Mouse (Mus musculus) kidney, embryonic 16.5 days (tissue): Measurements from ENCODE around the gene Prm1. TPM values are rescaled to one million over a fixed set of nuclear protein-coding genes. Genes with fewer than 3 reads are reported as not detected.

ENCODE experiments used
- ATAC-seq: fragments of 200-750 bp; cut with Nextera tagmentation; 2 replicates; pipeline ENCODE4 v1.8.0; 2017; ENCODE audit warnings: moderate TSS enrichment; ENCODE audit not compliant: low FRiP score, low TSS enrichment
- H3K27ac ChIP-seq: fragments of 300-500 bp; sonication (generic); 2 replicates; pipeline ENCODE4 v1.5.1; 2014; ENCODE audit warnings: low read length
- H3K27me3 ChIP-seq: fragments of 300-500 bp; sonication (generic); 2 replicates; pipeline ENCODE4 v1.6.1; 2014; ENCODE audit warnings: low read length, control low read depth, mixed read lengths; ENCODE audit not compliant: insufficient read depth
- H3K36me3 ChIP-seq: fragments of 300-500 bp; sonication (generic); 2 replicates; pipeline ENCODE4 v1.6.1; 2014; ENCODE audit warnings: low read length, control low read depth, mixed read lengths; ENCODE audit not compliant: insufficient read depth
- H3K4me1 ChIP-seq: fragments of 300-500 bp; sonication (generic); 2 replicates; pipeline ENCODE4 v1.6.1; 2014; ENCODE audit warnings: low read length, control low read depth, mixed read lengths; ENCODE audit not compliant: insufficient read depth
- H3K4me2 ChIP-seq: fragments of 300-500 bp; sonication (generic); replicated peaks from 2 replicates; pipeline ENCODE4 v1.6.1; 2014; ENCODE audit warnings: low read depth, low read length
- H3K4me3 ChIP-seq: fragments of 300-500 bp; sonication (generic); 2 replicates; pipeline ENCODE4 v1.5.1; 2014; ENCODE audit warnings: mild to moderate bottlenecking, low read length
- H3K9ac ChIP-seq: fragments of 300-500 bp; sonication (generic); replicated peaks from 2 replicates; pipeline ENCODE4 v1.6.1; 2014; ENCODE audit warnings: low read length
- H3K9me3 ChIP-seq: fragments of 300-500 bp; sonication (generic); 2 replicates; pipeline ENCODE4 v1.6.1; 2016; ENCODE audit warnings: low read length, control low read depth
- WGBS: fragments of 180-500 bp; shearing (Covaris S2); extraction: QIAGEN DNeasy Blood & Tissue Kit; methylation state at CpG from one replicate; pipeline ENCODE4 v1.1.7; 2014; 5-methylcytosine and 5-hydroxymethylcytosine counted together
- polyA plus RNA-seq: library from polyadenylated mRNA; unstranded; fragments of >200 nt; fragmentation: Nextera tagmentation; extraction: Ambion mirVana; gene quantifications from 2 replicates; pipeline ENCODE4 v1.2.1, GENCODE M21; 2015

Prm1 gene
- polyA plus RNA-seq, 1 experiment from 2014 or later, result not detected

DNA sequence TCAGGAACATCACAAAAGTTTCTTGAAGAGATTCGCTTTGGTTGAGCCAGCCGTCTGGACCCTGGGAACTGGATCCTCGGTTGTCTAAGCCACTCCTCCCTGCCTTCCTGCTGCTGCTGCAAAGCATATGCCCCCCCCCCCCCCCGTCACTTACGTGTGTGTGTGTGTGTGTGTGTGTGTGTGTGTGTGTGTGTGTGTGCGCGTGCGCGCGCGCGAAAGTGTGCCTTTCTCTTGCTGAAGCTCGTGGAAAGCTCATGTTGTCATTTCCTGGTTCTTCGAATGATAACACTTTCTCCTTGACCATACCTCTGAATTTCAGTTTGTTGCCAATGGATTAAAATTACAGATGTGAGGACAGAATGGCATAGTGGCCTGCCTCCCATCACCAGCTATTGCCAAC is 34.4 kb upstream of the Prm1 start:
- Histone ChIP-seq H3K27me3 (no peaks in the 10 kb centered on the region), H3K4me3 (no peak overlapping the region), H3K4me2 (no peak overlapping the region), H3K4me1 (peaks cover 45% of the 10 kb centered on the region), H3K9ac (no peak overlapping the region), H3K36me3 (peaks cover 5% of the 10 kb centered on the region; the same call in 1 of the 2 replicates), H3K27ac (no peak overlapping the region), H3K9me3 (no peaks in the 10 kb centered on the region)
- ATAC-seq, result no peak
- 87% methylated on average over 10 of the region's 14 CpGs for WGBS

DNA sequence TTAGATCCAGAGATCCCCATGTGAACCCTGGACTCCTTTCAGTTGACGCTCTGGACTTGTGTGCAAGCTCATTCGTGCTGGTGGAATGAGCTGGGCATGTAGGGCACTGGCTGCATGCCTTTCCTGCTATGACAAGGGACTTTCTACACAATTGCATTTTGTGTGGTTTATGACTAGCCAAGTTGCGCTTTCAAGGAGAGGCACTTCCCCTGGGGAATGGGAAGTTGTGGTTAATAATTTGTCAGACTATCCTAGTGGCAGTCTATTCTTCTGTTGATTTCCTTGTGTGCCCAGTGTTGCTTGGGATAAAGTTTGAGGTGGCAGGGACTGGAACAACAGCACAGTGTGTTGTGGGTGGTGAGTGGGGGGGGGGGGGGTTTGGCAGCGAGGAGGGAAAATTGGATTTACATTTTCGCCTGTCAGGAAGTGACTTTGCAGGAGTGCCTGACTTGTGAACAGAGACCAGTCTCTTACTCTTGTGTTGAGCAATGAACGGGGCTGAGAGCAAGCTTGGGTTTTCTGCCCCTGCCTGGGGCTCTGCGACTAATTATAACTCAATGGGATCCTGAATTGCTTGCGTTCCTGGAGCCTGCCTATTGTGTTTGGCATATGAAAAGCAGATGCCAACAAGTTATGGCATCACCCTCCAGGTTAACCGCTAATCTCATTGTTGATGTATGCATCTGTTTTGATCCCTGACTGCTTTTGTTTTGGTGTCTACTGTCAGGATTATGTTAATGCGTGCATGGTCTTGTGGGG is 33.0 kb upstream of the Prm1 start:
- Histone ChIP-seq H3K36me3 (peaks cover 5% of the 10 kb centered on the region; the same call in 1 of the 2 replicates), H3K4me1 (peaks cover 42% of the 10 kb centered on the region), H3K4me2 (peak overlapping the region; percentile 0), H3K9ac (no peak overlapping the region), H3K27ac (peak overlapping the region; percentile 81), H3K9me3 (no peaks in the 10 kb centered on the region), H3K27me3 (no peaks in the 10 kb centered on the region), H3K4me3 (no peak overlapping the region)
- peak; percentile 26 for ATAC-seq
- 52% methylated on average over 10 of the region's 10 CpGs for WGBS

DNA sequence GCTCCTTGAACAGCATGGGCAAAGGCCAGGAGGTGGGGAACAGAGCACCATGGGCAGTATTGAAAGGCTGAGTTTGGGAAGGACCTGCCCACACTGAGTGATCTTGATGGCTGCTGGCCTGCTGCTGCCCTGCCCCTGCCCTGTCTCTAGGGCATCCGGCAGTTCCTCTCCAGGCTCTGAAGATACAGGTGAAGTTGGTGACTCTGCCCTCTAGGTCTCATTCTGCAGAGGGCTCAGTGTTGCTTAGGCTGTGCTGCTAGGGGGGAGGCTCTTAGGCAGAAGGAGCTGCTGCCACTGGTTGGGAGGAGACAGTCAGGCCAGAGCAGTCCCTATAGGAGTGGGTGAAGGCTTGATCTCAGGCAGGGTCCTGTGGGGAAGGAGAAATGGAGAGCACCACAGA is 32.3 kb upstream of the Prm1 start:
- no peaks in the 10 kb centered on the region for H3K27me3 ChIP-seq
- 0 out of 2 replicates have a peak overlapping the region, but pooled peaks have one; percentile 7 for H3K9ac ChIP-seq
- peak overlapping the region; percentile 81 for H3K27ac ChIP-seq
- ATAC-seq, result no peak; the same call in 1 of the 2 replicates
- WGBS, result 69% methylated on average over 1 of the region's 1 CpGs
- peaks cover 5% of the 10 kb centered on the region; the same call in 1 of the 2 replicates for H3K36me3 ChIP-seq
- H3K4me2 ChIP-seq, result peak overlapping the region; percentile 0; the same call in 1 of the 2 replicates
- no peaks in the 10 kb centered on the region for H3K9me3 ChIP-seq
- no peak overlapping the region for H3K4me3 ChIP-seq
- peaks cover 36% of the 10 kb centered on the region for H3K4me1 ChIP-seq

DNA sequence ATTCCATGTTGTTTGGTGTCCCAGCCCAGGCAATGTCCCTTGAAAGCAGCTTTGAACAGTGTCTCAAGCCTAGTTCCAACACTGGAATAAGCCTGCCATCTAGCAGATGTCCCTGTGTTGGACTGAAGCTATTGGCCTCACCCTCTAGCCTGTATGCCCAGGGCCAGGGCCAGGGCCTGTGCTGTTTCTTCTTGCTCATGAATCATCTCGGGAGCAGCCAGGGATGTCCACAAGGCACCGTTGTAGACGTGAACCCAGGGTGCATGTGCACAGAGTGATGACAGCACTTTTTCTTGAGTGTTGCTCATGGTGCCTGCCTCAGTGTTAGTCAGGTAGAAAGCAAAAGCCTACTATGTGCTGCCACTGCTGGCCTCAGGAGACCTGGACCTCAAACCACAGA is 31.6 kb upstream of the Prm1 start:
- H3K4me3 ChIP-seq, result no peak overlapping the region
- ATAC-seq, result no peak
- H3K27me3 ChIP-seq, result no peaks in the 10 kb centered on the region
- WGBS, result 68% methylated on average over 3 of the region's 3 CpGs
- H3K27ac ChIP-seq, result no peak overlapping the region
- no peak overlapping the region for H3K9ac ChIP-seq
- H3K4me1 ChIP-seq, result peaks cover 29% of the 10 kb centered on the region
- H3K36me3 ChIP-seq, result peaks cover 5% of the 10 kb centered on the region; the same call in 1 of the 2 replicates
- no peak overlapping the region for H3K4me2 ChIP-seq
- no peaks in the 10 kb centered on the region for H3K9me3 ChIP-seq

DNA sequence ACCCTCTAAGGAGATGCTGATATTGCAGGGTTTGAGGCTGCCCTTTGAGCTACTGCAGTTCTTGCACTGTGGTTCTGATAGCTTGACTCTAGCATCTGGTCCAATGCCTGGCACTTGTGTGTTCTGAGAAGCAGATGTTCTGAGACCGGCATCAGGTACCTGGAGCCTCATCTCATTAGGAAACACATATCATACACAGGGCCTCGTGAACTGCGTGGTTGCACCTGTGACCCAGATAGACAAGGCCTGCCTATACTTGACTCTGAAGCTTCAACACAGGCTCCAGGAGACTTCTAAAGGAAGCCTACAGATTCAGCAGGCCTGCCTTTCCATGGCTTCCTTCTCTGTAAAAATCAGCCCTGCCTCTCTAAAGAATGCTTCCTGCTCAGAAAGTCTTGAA is 30.7 kb upstream of the Prm1 start:
- WGBS, result 81% methylated on average over 3 of the region's 3 CpGs
- Histone ChIP-seq H3K4me3 (no peak overlapping the region), H3K27me3 (no peaks in the 10 kb centered on the region), H3K9ac (no peak overlapping the region), H3K36me3 (peaks cover 5% of the 10 kb centered on the region; the same call in 1 of the 2 replicates), H3K27ac (no peak overlapping the region), H3K4me1 (peaks cover 28% of the 10 kb centered on the region), H3K9me3 (no peaks in the 10 kb centered on the region), H3K4me2 (no peak overlapping the region)
- ATAC-seq, result no peak

DNA sequence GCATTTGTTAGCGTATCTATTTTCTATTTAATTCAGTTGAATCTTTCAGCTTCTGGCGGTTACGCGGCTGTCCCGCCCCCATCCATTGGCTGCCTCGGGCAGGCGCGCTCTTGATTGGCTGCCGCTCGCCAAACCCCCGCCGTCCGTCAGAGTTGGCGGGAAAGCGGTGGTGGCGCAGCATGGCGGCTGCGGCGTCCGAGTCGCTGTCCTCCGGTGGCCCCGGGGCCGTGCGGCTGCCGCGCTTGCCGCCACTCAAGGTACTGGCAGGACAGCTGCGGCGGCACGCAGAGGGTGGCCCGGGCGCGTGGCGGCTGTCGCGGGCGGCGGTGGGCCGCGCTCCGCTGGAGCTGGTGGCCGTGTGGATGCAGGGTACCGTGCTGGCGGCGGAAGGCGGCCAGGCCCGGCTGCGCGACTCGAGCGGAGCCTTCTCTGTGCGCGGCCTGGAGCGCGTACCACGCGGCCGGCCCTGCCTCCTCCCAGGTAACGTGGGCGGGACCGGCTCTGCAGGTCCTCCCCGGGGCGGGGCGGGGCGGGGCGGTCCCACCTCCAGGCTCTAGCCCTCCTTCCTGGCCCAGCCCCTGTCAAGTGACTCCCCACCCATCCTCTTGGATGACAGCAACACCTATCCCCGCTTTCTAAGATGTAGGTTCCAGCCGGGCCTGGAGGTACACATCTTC is 29.4 kb upstream of the Prm1 start, which contains the start of gene Rmi2:
Gene Rmi2 (plus strand): TSS at position 149 of the 677 bp plus-strand sequence.
- H3K36me3 ChIP-seq, result peaks cover 3% of the 10 kb centered on the region; the same call in 1 of the 2 replicates
- H3K4me2 ChIP-seq, result peak within 1 kb of the TSS; percentile 74
- H3K4me3 ChIP-seq, result peak within 1 kb of the TSS; percentile 71
- peak within 1 kb of the TSS; percentile 80 for H3K27ac ChIP-seq
- H3K4me1 ChIP-seq, result peaks cover 28% of the 10 kb centered on the region
- no peaks in the 10 kb centered on the region for H3K27me3 ChIP-seq
- H3K9ac ChIP-seq, result peak within 1 kb of the TSS; percentile 81
- WGBS, result under 1% methylated on average over 55 of the region's 69 CpGs
- ATAC-seq, result peak; percentile 95
- H3K9me3 ChIP-seq, result no peaks in the 10 kb centered on the region

DNA sequence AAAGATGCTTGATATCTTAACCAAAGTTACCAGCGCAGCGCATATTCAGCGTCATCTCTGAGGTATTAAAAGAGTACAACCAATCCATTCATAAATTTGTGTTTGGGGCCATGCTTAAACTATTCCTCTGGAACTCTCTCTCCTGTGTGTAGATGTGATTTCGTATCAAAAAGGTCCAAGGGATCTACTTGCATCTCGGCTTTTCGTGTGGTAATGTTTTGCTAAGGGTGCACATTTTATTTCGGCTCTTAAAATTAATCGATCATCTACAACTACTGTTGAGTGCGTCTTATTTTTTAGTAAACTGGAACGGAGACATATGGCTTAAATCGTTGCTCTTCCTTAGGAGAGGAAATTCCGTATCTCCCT is 28.9 kb upstream of the Prm1 start:
- WGBS, result 12% methylated on average over 12 of the region's 12 CpGs
- H3K9me3 ChIP-seq, result no peaks in the 10 kb centered on the region

DNA sequence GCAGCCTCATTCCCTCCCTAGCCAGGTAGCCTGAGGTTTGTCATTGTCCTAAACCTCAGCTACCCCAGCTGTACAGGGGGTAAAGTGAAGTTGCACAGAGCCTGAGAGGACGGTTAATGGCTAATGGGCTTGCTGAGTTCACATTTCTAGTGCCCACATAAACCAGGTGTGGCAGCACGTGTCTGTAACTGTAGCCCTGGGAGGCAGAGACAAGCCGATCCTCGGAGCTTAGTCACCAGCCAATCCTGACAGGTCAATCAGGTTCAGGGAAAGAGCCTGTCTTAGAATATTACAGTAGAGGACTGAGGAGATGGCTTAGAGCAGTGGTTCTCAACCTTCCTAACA is 22.8 kb upstream of the Prm1 start:
- H3K9ac ChIP-seq, result no peak overlapping the region
- H3K4me2 ChIP-seq, result no peak overlapping the region
- no peak for ATAC-seq
- H3K9me3 ChIP-seq, result no peaks in the 10 kb centered on the region
- no peaks in the 10 kb centered on the region for H3K27me3 ChIP-seq
- no peak overlapping the region for H3K27ac ChIP-seq
- no peaks in the 10 kb centered on the region for H3K36me3 ChIP-seq
- 61% methylated on average over 4 of the region's 4 CpGs for WGBS
- H3K4me3 ChIP-seq, result no peak overlapping the region
- 0 out of 2 replicates have a peak, but pooled peaks cover 7% of the 10 kb centered on the region for H3K4me1 ChIP-seq

More for the DNA sequence above, 28.9 kb upstream of the Prm1 start:
- Histone ChIP-seq H3K27ac (no peak overlapping the region), H3K4me3 (peak overlapping the region; percentile 71), H3K27me3 (no peaks in the 10 kb centered on the region), H3K4me2 (peak overlapping the region; percentile 74), H3K36me3 (no peaks in the 10 kb centered on the region), H3K9ac (peak overlapping the region; percentile 81), H3K4me1 (peaks cover 26% of the 10 kb centered on the region)
- no peak for ATAC-seq

DNA sequence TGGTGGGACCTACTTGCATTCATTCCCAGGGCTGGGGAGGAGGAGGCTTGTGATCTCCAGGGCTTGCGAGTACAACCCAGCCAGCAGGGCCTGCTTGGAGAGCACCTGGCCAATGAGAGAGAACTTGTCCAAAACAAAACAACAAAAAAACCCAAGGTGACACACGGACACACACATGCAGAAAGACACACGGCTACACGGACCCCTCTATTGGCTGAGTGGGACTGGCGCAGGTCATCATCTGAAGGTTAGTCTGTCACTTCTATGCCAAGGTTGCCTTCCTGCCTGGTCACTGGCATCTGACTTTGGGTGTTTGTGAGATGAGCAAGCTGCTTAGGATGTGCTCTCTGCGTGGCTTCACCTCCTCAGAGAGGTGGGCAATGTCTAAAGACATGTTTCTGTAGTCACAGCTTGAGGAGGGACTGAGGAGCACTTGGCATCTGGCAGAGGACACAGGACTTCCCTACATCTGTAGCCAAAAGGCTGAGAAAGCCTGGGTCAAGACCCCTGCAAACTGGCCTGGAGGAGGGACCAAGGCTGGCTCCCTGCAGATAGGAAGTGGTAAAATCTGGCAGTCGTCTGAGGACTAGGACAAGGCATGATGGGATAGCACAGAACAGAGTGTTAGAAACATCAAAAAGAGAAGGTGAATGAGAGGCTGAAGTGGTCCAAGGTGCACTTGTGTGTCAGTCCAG is 22.3 kb upstream of the Prm1 start:
- ATAC-seq, result no peak
- no peak overlapping the region for H3K4me2 ChIP-seq
- no peaks in the 10 kb centered on the region for H3K27me3 ChIP-seq
- H3K4me3 ChIP-seq, result no peak overlapping the region
- 0 out of 2 replicates have a peak, but pooled peaks cover 7% of the 10 kb centered on the region for H3K4me1 ChIP-seq
- H3K27ac ChIP-seq, result no peak overlapping the region
- H3K9me3 ChIP-seq, result no peaks in the 10 kb centered on the region
- 78% methylated on average over 7 of the region's 7 CpGs for WGBS
- H3K36me3 ChIP-seq, result no peaks in the 10 kb centered on the region
- no peak overlapping the region for H3K9ac ChIP-seq
